28 mouse cellular contexts compared by ENCODE assay signal in genomic region chr15:96124397-96124796, GRCm38 (mm10).
DNase-seq lines count a peak whose midpoint lies in the region; ATAC-seq and TF ChIP-seq lines count a peak whose summit lies in the region.
"Had no signal": no experiment of that assay in that cellular context is flagged by ENCODE, and none has a peak within 500 bp of the region (broad histone marks: within the 10 kb centered on the region; RNA-seq: fewer than 3 reads in every experiment).

No protein-coding gene starts in this region.

- H3K36me3 ChIP-seq in forebrain, embryonic 16.5 days (ENCODE audit: control insufficient read depth, insufficient read depth), result no peaks in the 10 kb centered on the region
- H3K36me3 ChIP-seq in forebrain, embryonic 15.5 days, result no peaks in the 10 kb centered on the region
- no peaks in the 10 kb centered on the region for H3K36me3 ChIP-seq in midbrain, embryonic 11.5 days (ENCODE audit: control insufficient read depth, insufficient read depth, low read length)
- H3K36me3 ChIP-seq in midbrain, embryonic 14.5 days (ENCODE audit: control insufficient read depth, insufficient read depth, low read length), result no peaks in the 10 kb centered on the region
- H3K36me3 ChIP-seq: embryonic facial prominence, embryonic 10.5 days; embryonic facial prominence, embryonic 13.5 days; G1E; heart, embryonic 10.5 days; heart, embryonic 13.5 days; hindbrain, embryonic 12.5 days; hindbrain, embryonic 15.5 days had no signal

- peak; percentile 43; the same call in 1 of the 2 replicates for ATAC-seq in forebrain, embryonic 16.5 days
- ATAC-seq in forebrain, embryonic 15.5 days (replicated peaks), result no peak
- ATAC-seq in midbrain, embryonic 11.5 days (ENCODE audit: low FRiP score), result no peak
- no peak for ATAC-seq in midbrain, embryonic 14.5 days (ENCODE audit: low FRiP score, low TSS enrichment)
- ATAC-seq: intestine, postnatal 0 days; Patski had no signal

- no peaks in the 10 kb centered on the region for H3K4me1 ChIP-seq in forebrain, embryonic 16.5 days (replicated peaks; ENCODE audit: control insufficient read depth, insufficient read depth, low read length)
- no peaks in the 10 kb centered on the region for H3K4me1 ChIP-seq in forebrain, embryonic 15.5 days
- H3K4me1 ChIP-seq in midbrain, embryonic 11.5 days (ENCODE audit: control insufficient read depth, insufficient read depth, low read length), result peaks cover 5% of the 10 kb centered on the region
- no peaks in the 10 kb centered on the region for H3K4me1 ChIP-seq in midbrain, embryonic 14.5 days (ENCODE audit: control insufficient read depth, insufficient read depth, low read length)
- H3K4me1 ChIP-seq: embryonic facial prominence, embryonic 10.5 days; embryonic facial prominence, embryonic 13.5 days; hindbrain, embryonic 12.5 days; hindbrain, embryonic 15.5 days had no signal

- H3K9me3 ChIP-seq in forebrain, embryonic 16.5 days (ENCODE audit: control insufficient read depth, low read length), result peaks cover 2% of the 10 kb centered on the region; the same call in 1 of the 2 replicates
- no peaks in the 10 kb centered on the region for H3K9me3 ChIP-seq in forebrain, embryonic 15.5 days
- no peaks in the 10 kb centered on the region for H3K9me3 ChIP-seq in midbrain, embryonic 11.5 days (ENCODE audit: control insufficient read depth, low read length)
- no peaks in the 10 kb centered on the region; the same call in none of the 2 replicates for H3K9me3 ChIP-seq in midbrain, embryonic 14.5 days (ENCODE audit: control insufficient read depth, low read length)
- H3K9me3 ChIP-seq: heart, embryonic 10.5 days; hindbrain, embryonic 12.5 days; hindbrain, embryonic 15.5 days had no signal

- H3K4me2 ChIP-seq in forebrain, embryonic 16.5 days (ENCODE audit: low read length), result no peak overlapping the region
- no peak overlapping the region for H3K4me2 ChIP-seq in forebrain, embryonic 15.5 days (replicated peaks)
- H3K4me2 ChIP-seq in midbrain, embryonic 11.5 days, result no peak overlapping the region
- H3K4me2 ChIP-seq in midbrain, embryonic 14.5 days (ENCODE audit: low read length), result no peak overlapping the region
- H3K4me2 ChIP-seq: embryonic facial prominence, embryonic 13.5 days; heart, embryonic 13.5 days; hindbrain, embryonic 12.5 days; hindbrain, embryonic 15.5 days had no signal

- no peak overlapping the region for H3K4me3 ChIP-seq in forebrain, embryonic 16.5 days (replicated peaks; ENCODE audit: low read length)
- H3K4me3 ChIP-seq in forebrain, embryonic 15.5 days, result no peak overlapping the region
- no peak overlapping the region for H3K4me3 ChIP-seq in midbrain, embryonic 11.5 days (ENCODE audit: low read depth, low read length)
- no peak overlapping the region for H3K4me3 ChIP-seq in midbrain, embryonic 14.5 days (replicated peaks; ENCODE audit: low read depth, low read length)
- H3K4me3 ChIP-seq in left cerebral cortex, adult 2 months, result no peak overlapping the region
- H3K4me3 ChIP-seq: embryonic facial prominence, embryonic 10.5 days; embryonic facial prominence, embryonic 13.5 days; erythroblast, embryonic 14.5 days; heart, adult 2 months; heart, embryonic 10.5 days; heart, embryonic 13.5 days; hindbrain, embryonic 12.5 days; hindbrain, embryonic 15.5 days had no signal

- intact Hi-C loops in left cerebral cortex, adult 2 months (cut with DNase I), result no loop called here

- H3K27ac ChIP-seq in forebrain, embryonic 16.5 days (ENCODE audit: low read length), result no peak overlapping the region
- no peak overlapping the region for H3K27ac ChIP-seq in forebrain, embryonic 15.5 days (replicated peaks)
- no peak overlapping the region for H3K27ac ChIP-seq in midbrain, embryonic 11.5 days (ENCODE audit: low read depth, low read length)
- H3K27ac ChIP-seq in midbrain, embryonic 14.5 days (replicated peaks; ENCODE audit: low read depth, low read length), result no peak overlapping the region
- no peak overlapping the region for H3K27ac ChIP-seq in left cerebral cortex, adult 2 months
- H3K27ac ChIP-seq: embryonic facial prominence, embryonic 10.5 days; embryonic facial prominence, embryonic 13.5 days; heart, adult 2 months; heart, embryonic 10.5 days; heart, embryonic 13.5 days; hindbrain, embryonic 12.5 days; hindbrain, embryonic 15.5 days had no signal

- H3K9ac ChIP-seq in forebrain, embryonic 16.5 days (replicated peaks; ENCODE audit: low read depth, low read length), result no peak overlapping the region
- H3K9ac ChIP-seq in forebrain, embryonic 15.5 days (replicated peaks), result no peak overlapping the region
- H3K9ac ChIP-seq in midbrain, embryonic 11.5 days (ENCODE audit: low read length), result no peak overlapping the region
- H3K9ac ChIP-seq in midbrain, embryonic 14.5 days (replicated peaks; ENCODE audit: low read length), result no peak overlapping the region
- H3K9ac ChIP-seq: embryonic facial prominence, embryonic 13.5 days; heart, embryonic 13.5 days; hindbrain, embryonic 12.5 days; hindbrain, embryonic 15.5 days had no signal

- no peaks in the 10 kb centered on the region for H3K27me3 ChIP-seq in forebrain, embryonic 16.5 days (replicated peaks; ENCODE audit: control insufficient read depth, insufficient read depth, low read length)
- H3K27me3 ChIP-seq in forebrain, embryonic 15.5 days, result no peaks in the 10 kb centered on the region
- no peaks in the 10 kb centered on the region for H3K27me3 ChIP-seq in midbrain, embryonic 11.5 days (ENCODE audit: control insufficient read depth, insufficient read depth, low read length)
- no peaks in the 10 kb centered on the region for H3K27me3 ChIP-seq in midbrain, embryonic 14.5 days (ENCODE audit: control insufficient read depth, insufficient read depth, low read length)
- H3K27me3 ChIP-seq: CH12.LX; embryonic facial prominence, embryonic 13.5 days; heart, embryonic 13.5 days; hindbrain, embryonic 12.5 days; hindbrain, embryonic 15.5 days; Patski had no signal

- peak; percentile 49 for DNase-seq in midbrain, embryonic 11.5 days (ENCODE audit: low spot score, missing footprints)
- no peak for DNase-seq in midbrain, embryonic 14.5 days
- peak; percentile 12 for DNase-seq in brain, adult 2 months (ENCODE audit: low read depth, low spot score)
- DNase-seq in left cerebral cortex, adult 2 months (ENCODE audit: extremely low spot score in 1 of 2, low spot score in 2 of 2), result no peak
- DNase-seq: adrenal gland, postnatal 10 days; adrenal gland, postnatal 36 days; B cell, adult 2 months; cerebellum, adult 11-12 months; cerebellum, adult 8-10 months; cerebellum, postnatal 10 days; cerebellum, postnatal 36 days; embryo, embryonic 11 days; gastrocnemius, postnatal 25 days; heart, adult 2 months; heart, postnatal 14 days had no signal

- WGBS in forebrain, embryonic 16.5 days, result 82% methylated on average over 6 of the region's 6 CpGs
- WGBS in forebrain, embryonic 15.5 days, result 79% methylated on average over 6 of the region's 6 CpGs
- 87% methylated on average over 6 of the region's 6 CpGs for WGBS in midbrain, embryonic 11.5 days
- 78% methylated on average over 6 of the region's 6 CpGs for WGBS in midbrain, embryonic 14.5 days

- TF ChIP-seq CTCF in left cerebral cortex, adult 2 months (IDR thresholded peaks at IDR 0.05), result no peak

Comparison
In these comparisons a context has a peak if more than half of its experiments do, and no peak if none do; other contexts are left out.
1. DNase-seq: peak in midbrain, embryonic 11.5 days (single experiment) and brain, adult 2 months (single experiment); none in midbrain, embryonic 14.5 days (single experiment) and left cerebral cortex, adult 2 months (0 of 2).